Mouse (Mus musculus) subcutaneous adipose tissue, adult 2 months (tissue): ENCODE data around the gene Zfp354a. TPM values are rescaled to one million over a fixed set of nuclear protein-coding genes. Genes with fewer than 3 reads are reported as not detected.

Experiments
- polyA plus RNA-seq: library from polyadenylated mRNA; depleted of rRNA; stranded (reverse); fragments of >200 nt; gene quantifications from 2 replicates; pipeline ENCODE4 v1.2.3, GENCODE M21; 2012; ENCODE audit warnings: low replicate concordance; rRNA removed

The Zfp354a gene
- polyA plus RNA-seq: 3.0 and 3.9 TPM in 2 replicates

GRCm38 (mm10) chr11:51059151-51059571 is at the start of gene Zfp354a:
Gene Zfp354a (plus strand): TSS chr11:51059257.

GRCm38 (mm10) chr11:51013936-51014335 is 45.1 kb upstream of the Zfp354a start, which contains the start of gene Olfr54:
Gene Olfr54 (plus strand): TSS chr11:51014236.

GRCm38 (mm10) chr11:51047809-51048208 is 11.2 kb upstream of the Zfp354a start, which contains the start of gene Olfr1375:
Gene Olfr1375 (plus strand): TSS chr11:51048109.

Other genes starting within 250 kb of the Zfp354a start
- 1.2 and 9.9 TPM in 2 replicates for gene Zfp354c, start 231.5 kb upstream of the Zfp354a start, polyA plus RNA-seq
- 0.26 and 0.99 TPM in 2 replicates for gene Zfp879, start 217.7 kb upstream of the Zfp354a start, polyA plus RNA-seq
- not detected in 2 replicates for gene Grm6, start 208.6 kb upstream of the Zfp354a start, polyA plus RNA-seq
- 0.63 and 3.4 TPM in 2 replicates for gene Zfp454, start 171.6 kb upstream of the Zfp354a start, polyA plus RNA-seq
- gene Zfp2, start 143.1 kb upstream of the Zfp354a start, polyA plus RNA-seq: 2.9 TPM in 2 replicates
- gene Zfp354b, start 127.6 kb upstream of the Zfp354a start, polyA plus RNA-seq: 0.71 and 0.82 TPM in 2 replicates
- not detected in 2 replicates for gene 4933414I15Rik, start 115.5 kb upstream of the Zfp354a start, polyA plus RNA-seq
- 0.40 TPM in 1 of 2 replicates, not detected in the other for gene Prop1, start 105.5 kb upstream of the Zfp354a start, polyA plus RNA-seq
- gene Olfr1378, start 92.7 kb upstream of the Zfp354a start, polyA plus RNA-seq: not detected in 2 replicates
- gene Olfr1377, start 77.3 kb upstream of the Zfp354a start, polyA plus RNA-seq: not detected in 2 replicates
- not detected in 2 replicates for gene Olfr51, start 55.7 kb upstream of the Zfp354a start, polyA plus RNA-seq
- not detected in 2 replicates for gene Olfr54, start 45.0 kb upstream of the Zfp354a start, polyA plus RNA-seq
- gene Olfr1375, start 11.1 kb upstream of the Zfp354a start, polyA plus RNA-seq: not detected in 2 replicates
- not detected in 2 replicates for gene Gm12569, start 161.2 kb downstream of the Zfp354a start, polyA plus RNA-seq
- gene Clk4, start 202.5 kb downstream of the Zfp354a start, polyA plus RNA-seq: 34.2 and 50.5 TPM in 2 replicates
- gene BC049762, start 203.8 kb downstream of the Zfp354a start, polyA plus RNA-seq: 0.63 and 1.3 TPM in 2 replicates
- 0.99 and 2.5 TPM in 2 replicates for gene Col23a1, start 230.7 kb downstream of the Zfp354a start, polyA plus RNA-seq